Mouse (Mus musculus) neural tube, embryonic 14.5 days (tissue): ENCODE measurements at regions not wholly inside any gene's neighbourhood (a gene's known extent, or its start where the extent isn't known, plus 50 kb on each side); places are given as distances from the start of the nearest gene placed in this dataset.
A peak's percentile ranks its signal among the peaks of the same experiment; 100 is the strongest.

Experiments
- ATAC-seq: fragments of 200-750 bp; cut with Nextera tagmentation; 2 replicates; pipeline ENCODE4 v1.8.0; 2017; ENCODE audit warnings: low read depth, mild to moderate bottlenecking, moderate TSS enrichment, moderate library complexity
- H3K27ac ChIP-seq: fragments of 300-500 bp; sonication (generic); 2 replicates; pipeline ENCODE4 v1.5.1; 2014; ENCODE audit warnings: low read depth, mild to moderate bottlenecking, control low read depth, low read length, moderate library complexity, mixed read lengths
- H3K27me3 ChIP-seq: fragments of 300-500 bp; sonication (generic); 2 replicates; pipeline ENCODE4 v1.6.1; 2014; ENCODE audit warnings: low read length; ENCODE audit not compliant: control insufficient read depth, insufficient read depth
- H3K36me3 ChIP-seq: fragments of 300-500 bp; sonication (generic); 2 replicates; pipeline ENCODE4 v1.6.1; 2014; ENCODE audit warnings: low read length, mixed read lengths; ENCODE audit not compliant: control insufficient read depth, insufficient read depth
- H3K4me1 ChIP-seq: fragments of 300-500 bp; sonication (generic); 2 replicates; pipeline ENCODE4 v1.6.1; 2014; ENCODE audit warnings: low read length; ENCODE audit not compliant: control insufficient read depth, insufficient read depth
- H3K4me2 ChIP-seq: fragments of 300-500 bp; sonication (generic); 2 replicates; pipeline ENCODE4 v1.6.1; 2014; ENCODE audit warnings: mild to moderate bottlenecking, low read depth, low read length, control low read depth
- H3K4me3 ChIP-seq: fragments of 300-500 bp; sonication (generic); 2 replicates; pipeline ENCODE4 v1.5.1; 2014; ENCODE audit warnings: low read depth, low read length, control low read depth, mixed read lengths
- H3K9ac ChIP-seq: fragments of 300-500 bp; sonication (generic); replicated peaks from 2 replicates; pipeline ENCODE4 v1.6.1; 2014; ENCODE audit warnings: low read depth, mild to moderate bottlenecking, control low read depth, low read length, mixed read lengths
- H3K9me3 ChIP-seq: fragments of 300-500 bp; sonication (generic); 2 replicates; pipeline ENCODE4 v1.6.1; 2016; ENCODE audit warnings: low read length; ENCODE audit not compliant: control insufficient read depth
- WGBS: fragments of 180-500 bp; shearing (Covaris S2); extraction: QIAGEN DNeasy Blood & Tissue Kit; methylation state at CpG from one replicate; pipeline ENCODE4 v1.1.7; 2014; 5-methylcytosine and 5-hydroxymethylcytosine counted together

DNA sequence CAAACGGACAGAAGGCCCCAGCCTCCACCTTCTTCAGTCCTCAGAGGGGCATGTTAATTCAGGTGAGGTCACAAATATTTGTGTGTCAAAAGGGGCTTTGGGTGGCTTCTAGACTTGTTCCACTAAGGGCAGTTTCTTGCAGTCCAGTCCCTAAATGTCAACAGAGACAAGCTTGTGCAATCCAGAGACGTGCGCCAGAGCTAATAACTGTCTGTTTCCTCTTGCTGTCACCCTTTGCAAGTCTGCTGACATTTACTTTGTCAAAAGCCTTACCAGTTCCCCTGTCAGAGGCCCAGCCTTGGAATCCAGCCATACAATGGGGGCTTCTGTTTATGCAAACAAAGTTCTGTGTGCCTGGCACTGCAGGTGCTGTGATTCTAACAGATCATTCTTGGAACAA lies 63.8 kb upstream of the Ppm1h start:
- no peaks in the 10 kb centered on the region for H3K36me3 ChIP-seq
- no peak overlapping the region for H3K9ac ChIP-seq
- no peaks in the 10 kb centered on the region for H3K9me3 ChIP-seq
- no peak overlapping the region for H3K4me2 ChIP-seq
- no peak overlapping the region for H3K27ac ChIP-seq
- H3K4me1 ChIP-seq, result no peaks in the 10 kb centered on the region
- no peak overlapping the region for H3K4me3 ChIP-seq
- no peaks in the 10 kb centered on the region for H3K27me3 ChIP-seq
- WGBS, result 67% methylated on average over 3 of the region's 3 CpGs
- ATAC-seq, result no peak

- Histone ChIP-seq H3K9me3 (no peaks in the 10 kb centered on the region), H3K27ac (no peak overlapping the region), H3K4me2 (no peak overlapping the region), H3K4me3 (no peak overlapping the region), H3K4me1 (no peaks in the 10 kb centered on the region), H3K36me3 (no peaks in the 10 kb centered on the region), H3K27me3 (no peaks in the 10 kb centered on the region), H3K9ac (no peak overlapping the region)
- no peak for ATAC-seq
- WGBS, result 95% methylated on average over 12 of the region's 12 CpGs
Observed at GRCm38 (mm10) chr10:122615658-122616057, 62.9 kb upstream of the Ppm1h start.

GRCm38 (mm10) chr10:122616385-122616784 lies 62.2 kb upstream of the Ppm1h start:
- Histone ChIP-seq H3K27ac (no peak overlapping the region), H3K4me2 (no peak overlapping the region), H3K36me3 (no peaks in the 10 kb centered on the region), H3K9ac (no peak overlapping the region), H3K4me3 (no peak overlapping the region), H3K4me1 (no peaks in the 10 kb centered on the region), H3K9me3 (no peaks in the 10 kb centered on the region), H3K27me3 (no peaks in the 10 kb centered on the region)
- 89% methylated on average over 6 of the region's 6 CpGs for WGBS
- ATAC-seq, result no peak

DNA sequence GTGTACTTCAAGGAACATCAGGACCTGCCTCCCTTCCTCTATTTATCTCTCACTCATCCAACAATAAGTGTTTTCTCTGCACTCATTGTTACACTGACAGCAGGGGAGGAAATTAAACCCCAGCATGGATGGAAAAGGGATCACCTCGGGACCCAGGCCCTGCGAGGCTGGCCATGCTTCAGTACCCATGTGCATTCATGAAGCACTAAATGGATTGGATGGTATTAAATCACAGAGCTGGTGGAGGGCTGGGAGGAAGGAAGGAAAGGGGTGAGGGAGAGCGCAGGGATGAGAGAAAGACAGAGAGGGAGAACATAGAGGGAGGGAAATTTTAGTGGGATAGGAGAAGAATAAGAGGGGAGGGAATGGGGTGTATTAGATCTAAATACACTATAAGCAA lies 59.7 kb upstream of the Ppm1h start:
- ATAC-seq, result peak; percentile 28; the same call in 1 of the 2 replicates
- H3K4me1 ChIP-seq, result no peaks in the 10 kb centered on the region
- WGBS, result 28% methylated on average over 3 of the region's 3 CpGs

DNA sequence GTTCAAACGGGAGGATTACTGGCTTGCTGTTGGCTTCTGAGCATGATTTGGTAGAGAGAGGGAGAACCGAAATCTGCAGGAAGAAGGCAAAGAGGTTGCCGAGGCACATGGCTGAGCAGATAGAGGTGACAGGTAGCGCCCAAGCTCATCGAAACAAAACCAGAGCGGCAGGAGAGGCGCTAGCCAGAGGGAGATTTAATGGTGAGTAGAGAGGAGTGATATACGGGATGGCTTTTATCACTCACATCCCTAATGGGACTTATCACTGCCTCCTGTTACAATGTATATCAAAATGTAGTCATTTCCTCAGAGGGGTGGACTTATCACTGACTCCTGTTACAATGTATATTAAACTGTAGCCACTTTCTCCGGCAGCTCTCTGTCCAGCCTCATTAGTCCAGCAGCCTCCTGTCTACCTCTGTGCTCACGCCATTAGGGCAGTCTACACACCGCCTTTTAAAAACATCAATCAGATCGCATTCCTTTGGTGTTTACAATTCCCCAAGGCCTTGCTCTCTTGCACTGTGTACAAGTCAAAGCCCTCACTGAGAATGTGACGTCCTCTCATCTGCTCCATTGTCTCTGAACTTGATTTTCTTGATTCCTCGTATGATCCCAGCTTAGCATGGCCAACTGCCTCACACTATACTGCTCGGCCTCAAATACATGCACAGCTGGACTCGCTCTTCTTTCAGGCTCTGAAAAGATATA lies 59.0 kb upstream of the Ppm1h start:
- Histone ChIP-seq H3K27me3 (no peaks in the 10 kb centered on the region), H3K9me3 (no peaks in the 10 kb centered on the region), H3K4me3 (no peak overlapping the region), H3K4me2 (no peak overlapping the region), H3K27ac (peak overlapping the region; percentile 4; the same call in 1 of the 2 replicates), H3K36me3 (no peaks in the 10 kb centered on the region), H3K9ac (no peak overlapping the region), H3K4me1 (no peaks in the 10 kb centered on the region)
- 60% methylated on average over 16 of the region's 16 CpGs for WGBS
- ATAC-seq, result no peak

More for the DNA sequence above, 59.7 kb upstream of the Ppm1h start:
- no peak overlapping the region for H3K4me3 ChIP-seq
- H3K9me3 ChIP-seq, result no peaks in the 10 kb centered on the region
- H3K4me2 ChIP-seq, result no peak overlapping the region
- no peak overlapping the region for H3K27ac ChIP-seq
- no peaks in the 10 kb centered on the region for H3K36me3 ChIP-seq
- no peaks in the 10 kb centered on the region for H3K27me3 ChIP-seq
- no peak overlapping the region for H3K9ac ChIP-seq
